Mouse (Mus musculus) erythroblast, embryonic 14.5 days (primary cell): ENCODE measurements at regions not wholly inside any gene's neighbourhood (a gene's known extent, or its start where the extent isn't known, plus 50 kb on each side); places are given as distances from the start of the nearest gene placed in this dataset.

Experiments used
- GATA1 ChIP-seq: IDR thresholded peaks from 2 replicates; pipeline ENCODE4 v1.6.1; 2012; ENCODE audit warnings: low read length, inconsistent platforms, mixed read lengths
- TAL1 ChIP-seq: IDR thresholded peaks from 3 replicates; pipeline ENCODE4 v1.6.1; 2012; ENCODE audit warnings: low read length, inconsistent platforms, mixed read lengths

DNA sequence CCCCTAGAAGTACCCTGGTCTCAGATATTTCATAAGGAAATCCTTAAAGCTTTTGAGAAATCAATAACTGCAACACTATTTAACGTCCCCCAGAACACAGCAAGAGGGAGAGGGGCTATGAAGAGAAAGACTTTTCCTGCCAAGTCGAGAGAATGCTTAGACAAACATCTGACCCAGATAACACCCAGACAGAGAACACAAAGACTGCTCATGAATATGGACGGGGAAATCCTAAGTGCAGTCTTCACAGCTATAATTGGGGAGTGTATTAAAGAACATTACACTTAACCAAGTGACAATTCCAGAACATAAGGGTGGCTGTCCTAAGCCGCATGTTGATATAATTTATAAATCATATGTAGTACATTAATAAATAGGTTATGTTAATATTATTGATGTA, 103.3 kb upstream of the Dyrk2 start:
- TF ChIP-seq GATA1: no peak
- TF ChIP-seq TAL1: no peak
